Mouse (Mus musculus) ES-E14 (cell line): ENCODE results near the gene Sema6d. TPM values are rescaled to one million over a fixed set of nuclear protein-coding genes. Genes with fewer than 3 reads are reported as not detected.
A peak's percentile ranks its signal among the peaks of the same experiment; 100 is the strongest.

Experiments
- DNase-seq: peaks from one replicate; pipeline ENCODE4 v3.0.0-alpha.2; 2013; ENCODE audit warnings: low read depth, low spot score
- H3K27ac ChIP-seq: 2 replicates; pipeline ENCODE4 v1.5.1; 2012; ENCODE audit warnings: low read depth, mild to moderate bottlenecking, low read length, moderate library complexity, mixed read lengths; ENCODE audit not compliant: poor library complexity, insufficient read depth, severe bottlenecking
- H3K36me3 ChIP-seq: 2 replicates; pipeline ENCODE4 v1.6.1; 2012; ENCODE audit warnings: mild to moderate bottlenecking, low read length, moderate library complexity, mixed read lengths; ENCODE audit not compliant: control insufficient read depth, poor library complexity, insufficient read depth, severe bottlenecking
- H3K4me1 ChIP-seq, 2 experiments: fragments of 150-350 bp in 1 of 2; sonication (generic) in 1 of 2; 2 replicates each; pipeline ENCODE4 v1.6.1; 2012; ENCODE audit warnings: low read length in 2 of 2, mild to moderate bottlenecking in 1 of 2, mixed read lengths in 1 of 2; ENCODE audit not compliant: control insufficient read depth in 2 of 2, insufficient read depth in 2 of 2, poor library complexity in 1 of 2
- H3K4me3 ChIP-seq, 2 experiments: fragments of 150-350 bp in 1 of 2; sonication (generic) in 1 of 2; 2 replicates each; pipeline ENCODE4 v1.5.1; 2012; ENCODE audit warnings: low read length in 2 of 2, low read depth in 1 of 2, mild to moderate bottlenecking in 1 of 2, mixed read lengths in 1 of 2; ENCODE audit not compliant: insufficient read depth in 1 of 2, poor library complexity in 1 of 2, severe bottlenecking in 1 of 2
- H3K9ac ChIP-seq: 2 replicates; pipeline ENCODE4 v1.6.1; 2012; ENCODE audit warnings: low read depth, mild to moderate bottlenecking, low read length, mixed read lengths; ENCODE audit not compliant: poor library complexity, insufficient read depth, severe bottlenecking
- H3K9me3 ChIP-seq: fragments of 150-350 bp; sonication (generic); 2 replicates; pipeline ENCODE4 v1.6.1; 2012; ENCODE audit warnings: low read depth, mild to moderate bottlenecking, low read length; ENCODE audit not compliant: control insufficient read depth, insufficient read depth
- CHD2 ChIP-seq: IDR thresholded peaks from 2 replicates; pipeline ENCODE4 v1.6.1; 2014; ENCODE audit warnings: mild to moderate bottlenecking, low read depth, low read length, inconsistent platforms
- HCFC1 ChIP-seq: IDR thresholded peaks from 2 replicates; pipeline ENCODE4 v1.6.1; 2012; ENCODE audit warnings: low read length, inconsistent platforms, borderline replicate concordance; ENCODE audit not compliant: insufficient read depth
- MAFK ChIP-seq: IDR thresholded peaks from 2 replicates; pipeline ENCODE4 v1.6.1; 2014; ENCODE audit warnings: mild to moderate bottlenecking, low read depth, low read length, inconsistent platforms; ENCODE audit not compliant: insufficient read depth
- ZC3H11A ChIP-seq: IDR thresholded peaks from 2 replicates; pipeline ENCODE4 v1.6.1; 2012; ENCODE audit warnings: low read depth, mild to moderate bottlenecking, inconsistent platforms, low read length, borderline replicate concordance
- ZNF384 ChIP-seq: IDR thresholded peaks from 2 replicates; pipeline ENCODE4 v1.6.1; 2012; ENCODE audit warnings: low read depth, low read length, inconsistent platforms
- in situ Hi-C, 2 experiments: fragments of 600-800 bp; cut with MboI; formaldehyde crosslinking; loops; one replicate each; pipeline ENCODE4 v1.15.1; 2025; ENCODE audit warnings: low sequenced_read_pairs in 2 of 2, inconsistent platforms in 1 of 2; ENCODE audit not compliant: unreplicated experiment in 2 of 2
- total RNA-seq: library from RNA; depleted of rRNA; stranded (reverse); fragments of 300-350 nt; gene quantifications from 2 replicates; pipeline ENCODE4 v1.2.3, GENCODE M21; 2012; rRNA removed

Gene Sema6d
- total RNA-seq = 0.26 and 0.54 TPM in 2 replicates

DNA sequence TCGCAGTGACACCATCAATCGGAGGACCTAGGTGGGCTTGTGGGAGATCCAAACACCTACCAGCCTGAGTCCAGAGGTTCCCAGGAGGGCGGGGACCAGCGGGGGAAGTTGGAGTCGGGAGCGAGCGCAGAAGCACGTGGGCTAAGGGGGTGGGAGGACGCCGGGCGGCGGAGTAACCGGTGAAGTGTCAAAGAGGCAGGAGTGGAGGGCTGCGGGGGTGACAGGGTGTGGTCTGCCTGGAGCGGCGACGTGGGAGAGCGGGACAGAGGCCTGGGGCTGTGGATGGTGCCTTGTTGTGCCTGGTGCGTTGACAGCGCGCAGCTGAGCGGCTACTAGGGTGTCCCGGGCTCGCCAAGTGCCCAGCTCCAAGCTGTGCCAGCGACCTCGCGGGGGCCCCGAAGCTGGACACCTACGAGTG, at the start of gene Sema6d:
Sema6d (plus strand) TSS at position 157 of the 418 bp plus-strand sequence.
- Histone ChIP-seq H3K36me3 (no peaks in the 10 kb centered on the region), H3K4me3 (peak within 1 kb of the TSS; percentile 59 to 68), H3K9me3 (no peaks in the 10 kb centered on the region), H3K9ac (peak within 1 kb of the TSS; percentile 26), H3K27ac (no peak within 1 kb of the TSS), H3K4me1 (peaks cover 0 to 3% of the 10 kb centered on the region in 2 experiments; a peak in 2 of 4 replicates)
- TF ChIP-seq MAFK (no peak), ZNF384 (no peak), CHD2 (no peak)
- no peak for DNase-seq
- in situ Hi-C loops = loop anchor here in 1 of 2 experiments (25.0 kb wide), 1 partner anchor 1097 kb away; no protein-coding TSS in a partner anchor

DNA sequence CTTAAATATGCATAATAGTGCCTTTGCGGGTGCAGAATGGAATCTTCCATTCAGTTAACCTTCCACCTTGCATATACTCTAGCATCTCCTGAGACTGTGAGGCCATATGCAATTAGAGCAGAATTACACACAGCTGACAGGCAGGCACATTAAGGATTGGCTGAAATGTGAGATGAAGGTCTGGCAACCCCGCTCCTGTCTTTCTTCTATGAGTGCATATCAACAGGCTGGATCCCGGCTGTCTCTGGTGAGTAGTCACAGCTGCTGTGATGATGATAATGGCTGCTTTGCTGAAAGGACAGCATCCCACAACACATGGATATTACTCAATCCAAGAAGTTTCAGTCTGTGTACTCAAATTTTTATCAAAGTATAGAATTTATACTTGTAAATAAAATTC, 29.9 kb upstream of the Sema6d start:
- H3K4me1 ChIP-seq = no peaks in the 10 kb centered on the region
- no peak overlapping the region for H3K27ac ChIP-seq
- in situ Hi-C loops = no loop called here
- H3K4me3 ChIP-seq = no peak overlapping the region
- DNase-seq = no peak
- no peaks in the 10 kb centered on the region for H3K9me3 ChIP-seq
- TF ChIP-seq ZC3H11A (no peak), CHD2 (no peak), ZNF384 (no peak), MAFK (no peak), HCFC1 (no peak)
- H3K36me3 ChIP-seq = no peaks in the 10 kb centered on the region
- H3K9ac ChIP-seq = no peak overlapping the region

DNA sequence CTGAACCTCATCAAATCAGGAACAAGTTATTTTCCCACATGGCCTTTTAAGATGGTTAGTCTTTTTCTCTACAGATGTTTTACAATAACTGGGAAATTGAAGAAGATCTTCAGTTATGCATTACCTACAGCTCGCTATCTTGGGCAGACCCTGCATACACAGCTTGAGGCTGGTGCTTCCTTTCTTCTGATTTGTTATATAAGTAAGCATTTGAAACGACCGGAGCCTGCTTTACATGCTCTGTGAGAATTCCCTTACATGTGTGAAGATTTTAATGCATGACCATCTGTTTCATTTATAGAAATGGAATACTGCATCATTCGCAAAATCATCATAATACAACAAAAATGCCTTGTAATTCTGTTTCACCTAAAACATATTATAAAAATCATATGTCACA, 21.4 kb upstream of the Sema6d start:
- DNase-seq = no peak

DNA sequence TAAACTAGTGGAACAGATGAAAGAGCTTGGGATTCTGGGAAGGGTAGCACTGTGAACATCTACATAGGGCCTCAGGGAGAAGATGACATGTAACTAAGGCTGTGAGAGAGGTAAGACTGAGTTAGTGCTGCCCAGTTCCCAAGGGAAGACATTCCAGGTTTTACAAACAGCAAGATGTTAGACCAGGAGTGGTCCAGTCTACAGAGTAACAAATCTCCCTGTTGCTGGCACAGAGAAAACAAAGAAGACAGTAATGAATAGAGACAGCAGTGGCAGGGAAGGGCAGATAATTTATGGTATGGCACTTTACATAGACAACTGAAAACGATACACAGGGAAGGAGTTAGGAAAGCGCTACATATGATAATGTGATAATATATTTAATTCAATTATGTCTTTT, 19.1 kb upstream of the Sema6d start:
- TF ChIP-seq ZNF384 (no peak), ZC3H11A (no peak), MAFK (no peak), HCFC1 (no peak), CHD2 (no peak)
- Histone ChIP-seq H3K4me3 (no peak overlapping the region), H3K9me3 (no peaks in the 10 kb centered on the region), H3K36me3 (no peaks in the 10 kb centered on the region), H3K27ac (no peak overlapping the region), H3K4me1 (no peaks in the 10 kb centered on the region), H3K9ac (no peak overlapping the region)
- no peak for DNase-seq
- in situ Hi-C loops = no loop called here

More for the DNA sequence above, 21.4 kb upstream of the Sema6d start:
- Histone ChIP-seq H3K4me3 (no peak overlapping the region), H3K9me3 (no peaks in the 10 kb centered on the region), H3K36me3 (no peaks in the 10 kb centered on the region), H3K27ac (no peak overlapping the region), H3K4me1 (no peaks in the 10 kb centered on the region), H3K9ac (no peak overlapping the region)
- in situ Hi-C loops = no loop called here
- TF ChIP-seq HCFC1 = no peak
- TF ChIP-seq MAFK = no peak
- TF ChIP-seq ZC3H11A = no peak
- TF ChIP-seq CHD2 = no peak
- TF ChIP-seq ZNF384 = no peak

DNA sequence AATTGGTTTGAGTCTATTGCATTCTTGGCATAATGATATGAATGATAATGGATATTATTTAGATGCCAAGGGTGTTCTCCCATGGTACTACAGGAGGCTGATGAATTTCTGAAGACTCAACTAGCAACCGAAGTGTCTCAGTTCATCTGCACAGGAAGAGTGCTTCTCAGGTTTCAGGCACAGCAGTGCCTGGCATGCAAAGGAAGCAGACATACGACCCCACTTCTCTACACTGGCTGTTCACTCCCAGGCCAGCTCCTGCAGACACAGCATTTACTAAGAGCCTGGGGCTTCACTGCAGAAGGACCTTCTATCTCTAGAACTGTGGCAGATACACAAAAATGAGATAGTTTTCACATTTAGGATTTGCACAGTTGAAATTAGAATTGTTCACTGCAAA, 18.4 kb upstream of the Sema6d start:
- no peak overlapping the region for H3K27ac ChIP-seq
- no peaks in the 10 kb centered on the region for H3K4me1 ChIP-seq
- no peak overlapping the region for H3K4me3 ChIP-seq
- no peak for DNase-seq
- in situ Hi-C loops = no loop called here
- no peaks in the 10 kb centered on the region for H3K36me3 ChIP-seq
- H3K9ac ChIP-seq = no peak overlapping the region
- TF ChIP-seq CHD2 = no peak
- TF ChIP-seq HCFC1 = no peak
- TF ChIP-seq ZNF384 = no peak
- no peak for TF ChIP-seq MAFK
- TF ChIP-seq ZC3H11A = no peak
- H3K9me3 ChIP-seq = no peaks in the 10 kb centered on the region
